Mouse (Mus musculus) cerebellum, postnatal 14 days (tissue): ENCODE data around the gene Slc34a2.
A peak's percentile ranks its signal among the peaks of the same experiment; 100 is the strongest.

Experiments used
- DNase-seq, 2 experiments: peaks; one replicate each; pipeline ENCODE4 v3.0.0; 2021; ENCODE audit warnings: mixed read lengths in 2 of 2

Gene Slc34a2

DNA sequence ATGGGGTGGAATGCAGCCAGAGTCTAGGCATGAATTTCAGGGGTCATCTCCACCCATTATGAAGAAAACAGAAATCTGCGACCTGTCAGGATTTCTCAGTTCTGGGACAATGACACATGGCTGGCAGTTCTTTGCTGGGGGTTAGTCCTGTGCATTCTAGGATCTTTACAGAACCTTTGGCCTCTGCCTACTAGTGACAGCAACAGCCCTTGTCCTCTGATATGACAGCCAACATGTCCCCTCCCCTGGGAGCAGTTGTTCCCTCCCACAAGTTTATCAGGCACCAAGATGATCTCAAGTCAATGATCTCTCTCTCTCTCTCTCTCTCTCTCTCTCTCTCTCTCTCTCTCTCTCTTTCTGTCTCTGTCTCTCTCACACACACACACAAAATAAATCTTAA lies 6.5 kb upstream of the Slc34a2 start:
- no peak for DNase-seq

DNA sequence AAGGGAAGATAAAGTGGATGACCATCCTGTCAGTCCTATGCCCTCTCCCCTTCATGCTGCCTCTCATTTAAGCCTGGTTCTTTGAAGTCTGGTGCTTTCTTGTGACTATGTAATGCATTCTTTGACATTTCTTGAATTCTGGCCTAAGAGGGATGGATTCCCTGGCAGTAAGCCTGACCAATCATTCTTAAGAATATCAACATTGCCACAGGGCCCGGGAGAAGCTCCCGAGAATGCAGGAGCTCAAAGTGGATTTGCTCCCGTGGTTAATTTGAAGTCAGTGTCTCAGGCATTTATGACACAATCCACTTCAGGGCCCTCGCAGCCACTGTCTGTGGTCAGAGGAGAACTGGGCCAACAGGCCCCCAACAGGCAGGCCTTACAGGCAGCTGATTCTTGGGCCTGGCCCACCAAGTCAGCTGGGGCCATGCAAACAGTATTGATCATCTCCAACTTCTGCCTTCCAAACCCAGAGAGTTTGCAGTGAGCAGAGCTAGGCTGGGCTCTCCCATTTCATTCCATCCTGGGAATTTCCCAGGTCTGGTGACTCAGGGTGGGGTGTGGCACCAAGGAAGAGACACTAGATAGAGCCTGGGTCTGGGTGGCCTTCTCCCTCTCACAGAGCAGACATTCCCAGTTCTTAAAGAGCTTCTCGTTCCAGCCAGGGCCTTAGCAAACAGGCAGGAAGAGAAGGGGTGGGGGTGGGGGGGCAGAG lies 4.3 kb downstream of the Slc34a2 start:
- no peak for DNase-seq

DNA sequence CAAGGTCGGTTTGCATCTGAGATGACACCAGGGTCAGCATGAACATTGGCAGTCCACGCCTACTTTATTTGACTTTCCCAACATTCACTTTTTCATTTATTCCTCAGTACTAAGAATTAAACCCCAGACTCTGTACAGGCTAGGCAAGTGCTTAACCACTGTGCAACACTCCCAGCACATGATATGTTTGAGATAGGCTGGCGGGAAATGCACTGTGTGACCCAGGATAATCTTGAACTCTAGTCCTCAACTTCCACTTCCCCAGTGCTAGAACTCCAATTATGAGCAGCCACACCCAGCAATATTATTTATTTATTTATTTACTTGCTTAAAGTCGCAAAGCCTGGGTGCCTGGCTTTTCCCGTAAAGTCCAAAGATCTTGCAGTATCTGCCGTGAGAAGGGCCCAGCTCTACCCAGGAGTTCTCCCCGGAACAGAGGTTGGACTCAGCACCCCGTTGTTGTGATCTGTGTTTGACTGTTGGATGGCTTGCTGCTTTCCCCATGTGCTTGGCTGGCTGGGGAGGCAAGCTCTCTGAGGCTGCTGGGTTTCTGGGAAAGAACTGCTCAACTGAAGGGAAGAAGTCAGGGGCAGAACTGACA lies 5.0 kb downstream of the Slc34a2 start:
- DNase-seq: no peak

DNA sequence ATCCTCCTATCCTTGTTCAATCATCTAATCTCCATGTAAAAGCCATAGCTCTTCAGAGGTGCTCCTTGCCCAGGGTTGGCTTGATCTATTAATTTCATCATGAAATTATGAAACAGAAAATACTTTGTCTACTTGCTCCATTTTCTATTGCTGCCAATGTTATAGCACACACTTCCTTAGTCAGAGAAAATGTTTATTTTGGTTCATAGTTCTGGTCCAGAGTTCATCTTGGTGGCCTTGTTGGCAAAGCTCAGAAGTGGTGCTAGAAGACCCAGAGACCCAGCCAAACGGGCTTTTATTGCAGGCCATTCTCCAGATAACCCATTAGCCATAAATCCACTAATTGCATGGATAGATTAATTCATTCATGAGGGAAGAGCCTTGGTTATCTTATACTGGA lies 5.8 kb downstream of the Slc34a2 start:
- no peak for DNase-seq

DNA sequence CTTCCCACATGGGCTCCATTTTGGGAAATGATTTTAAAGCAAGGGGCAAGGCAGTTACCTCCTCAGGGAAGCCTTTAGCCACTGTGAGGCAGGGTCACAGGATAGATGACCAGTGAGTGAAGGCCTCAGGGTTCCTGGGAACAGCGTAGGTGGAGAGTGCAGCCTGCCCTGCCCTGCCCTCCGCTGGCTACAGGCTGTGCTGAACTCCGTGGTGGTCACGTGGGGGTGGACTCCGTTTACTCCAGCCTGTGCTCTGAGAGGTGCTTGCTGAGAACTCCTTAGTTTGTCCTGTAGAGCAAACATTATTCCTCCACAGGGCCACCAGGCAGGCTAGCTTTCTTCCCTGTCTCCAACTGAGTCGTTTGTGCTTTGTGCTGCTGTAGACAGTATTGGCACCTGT lies 10.1 kb downstream of the Slc34a2 start:
- DNase-seq: peak in 1 of 2 experiments; percentile 22

DNA sequence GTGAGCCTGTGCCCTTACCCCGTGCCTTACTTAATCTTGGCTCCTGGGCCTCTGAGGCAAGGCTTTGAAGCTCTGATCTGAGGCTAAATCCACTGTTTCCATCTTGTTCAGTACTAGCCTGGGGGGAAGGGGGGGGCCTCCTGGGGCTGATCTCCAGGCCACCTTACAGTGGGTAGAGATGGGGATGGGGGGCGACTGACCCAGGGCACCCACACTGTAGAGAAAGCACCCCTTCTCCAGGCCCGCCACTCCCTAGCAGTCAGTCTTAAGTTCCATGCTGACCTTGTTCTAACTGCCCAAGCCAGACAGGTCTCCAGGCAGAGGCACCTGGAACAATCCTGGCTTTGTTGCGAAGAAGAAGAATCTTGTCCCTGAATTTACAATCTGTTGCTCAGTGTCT lies 10.7 kb downstream of the Slc34a2 start:
- DNase-seq: no peak

DNA sequence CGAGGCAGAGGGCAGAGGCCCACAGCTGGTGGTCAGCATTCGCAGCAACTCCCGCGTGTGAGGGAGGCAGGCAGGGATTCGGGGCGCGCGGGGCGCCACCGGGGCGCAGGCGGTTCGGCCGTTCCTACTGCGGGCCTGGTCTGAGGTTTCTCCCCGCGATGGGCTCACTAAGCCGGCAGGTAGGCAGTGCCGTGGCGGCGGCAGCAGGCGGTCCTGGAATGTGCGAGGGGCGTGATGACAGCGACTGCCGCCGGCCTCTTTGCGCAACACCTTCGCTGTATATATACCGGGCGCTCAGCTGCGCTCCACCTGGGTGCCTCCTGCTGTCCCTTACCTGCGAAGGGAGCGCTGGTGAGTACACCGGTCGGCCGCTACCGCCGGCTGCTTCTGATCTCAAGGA lies 11.2 kb downstream of the Slc34a2 start:
- peak; percentile 39 to 46 for DNase-seq

DNA sequence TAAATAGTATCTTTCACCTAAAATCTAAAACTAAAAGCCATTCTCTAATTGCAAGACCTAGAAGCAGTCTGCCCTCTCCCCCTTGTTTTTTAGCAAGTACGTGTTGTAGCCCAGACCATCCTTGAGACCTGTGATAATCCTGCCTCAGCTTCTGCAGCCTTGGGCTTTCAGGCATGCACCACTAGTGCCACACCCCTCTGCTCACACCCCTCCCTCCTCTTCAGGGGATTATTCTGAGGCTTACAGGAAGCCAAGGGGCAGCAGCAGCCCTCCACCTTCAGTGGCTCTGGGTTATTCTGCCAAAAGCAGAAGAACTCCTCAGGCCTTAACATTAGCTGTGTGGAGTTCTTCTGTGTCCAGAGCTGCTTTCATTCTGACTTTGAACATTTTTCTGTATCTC lies 13.1 kb downstream of the Slc34a2 start:
- no peak for DNase-seq

DNA sequence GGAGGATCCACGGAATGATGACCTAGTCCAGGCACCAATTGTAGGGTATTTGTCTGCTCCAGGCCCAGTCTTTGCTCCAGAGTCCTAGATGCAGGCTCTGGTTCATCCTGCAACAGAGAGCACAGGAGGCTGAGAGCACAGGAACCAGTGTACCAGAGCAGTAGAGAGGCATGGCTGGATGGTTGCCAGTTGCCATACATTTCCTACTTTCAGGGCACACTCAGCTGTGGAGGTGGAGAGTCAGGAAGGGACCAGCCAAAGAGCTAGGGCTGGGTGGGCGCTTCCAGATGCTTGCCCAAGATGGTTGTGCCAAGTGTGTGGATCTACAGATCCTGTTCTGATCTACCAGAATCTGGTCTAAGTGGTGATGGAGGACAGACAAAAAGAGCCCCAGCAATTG lies 15.4 kb downstream of the Slc34a2 start:
- DNase-seq: no peak

DNA sequence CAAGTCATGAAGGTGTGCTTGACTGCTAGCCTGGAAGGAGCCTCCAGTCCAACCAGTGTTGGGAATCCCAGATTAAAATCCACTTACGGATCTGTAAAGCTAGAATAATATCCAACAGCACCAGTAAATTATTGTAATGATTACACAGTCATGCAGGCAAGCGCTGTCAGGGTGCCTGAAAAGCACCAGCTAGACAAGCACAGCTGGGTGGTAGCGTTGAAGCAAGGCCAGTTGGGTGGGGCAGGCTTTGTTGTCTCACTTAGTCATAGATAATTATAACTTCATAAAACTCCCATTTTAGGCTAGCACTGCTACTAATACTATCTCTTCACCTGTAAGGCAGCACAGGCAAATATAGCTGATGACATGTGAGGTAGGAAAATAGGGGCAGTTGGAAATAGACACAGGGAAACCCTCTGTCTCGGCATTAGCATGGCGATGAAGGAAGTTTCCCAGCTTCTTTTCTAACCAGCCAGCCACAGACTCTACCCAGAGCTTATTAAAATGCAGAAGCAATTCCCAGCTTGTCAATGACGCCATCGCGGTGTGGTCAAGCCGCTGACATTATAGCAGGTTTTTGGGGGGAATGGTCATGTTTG lies 23.8 kb downstream of the Slc34a2 start:
- DNase-seq: no peak

DNA sequence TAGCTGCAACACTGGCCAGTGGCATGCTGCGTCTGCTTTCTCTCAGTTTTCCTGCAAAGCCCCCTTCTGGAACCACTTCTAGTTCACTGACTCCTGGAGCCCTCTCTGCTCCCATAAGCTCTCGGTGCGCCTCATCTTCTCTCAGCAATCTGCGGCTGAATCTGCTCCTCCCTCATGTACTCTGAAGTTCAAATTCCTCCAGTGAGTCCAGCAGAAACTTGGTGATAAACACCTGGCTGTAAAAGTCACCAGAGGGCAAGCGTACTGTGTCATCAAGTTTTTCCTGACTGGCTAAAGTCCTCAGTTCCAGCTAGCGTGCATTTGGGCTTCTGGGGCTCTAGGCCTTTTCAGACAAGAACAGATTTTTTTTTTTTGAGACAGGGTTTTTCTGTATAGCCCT lies 36.7 kb downstream of the Slc34a2 start:
- DNase-seq: no peak

DNA sequence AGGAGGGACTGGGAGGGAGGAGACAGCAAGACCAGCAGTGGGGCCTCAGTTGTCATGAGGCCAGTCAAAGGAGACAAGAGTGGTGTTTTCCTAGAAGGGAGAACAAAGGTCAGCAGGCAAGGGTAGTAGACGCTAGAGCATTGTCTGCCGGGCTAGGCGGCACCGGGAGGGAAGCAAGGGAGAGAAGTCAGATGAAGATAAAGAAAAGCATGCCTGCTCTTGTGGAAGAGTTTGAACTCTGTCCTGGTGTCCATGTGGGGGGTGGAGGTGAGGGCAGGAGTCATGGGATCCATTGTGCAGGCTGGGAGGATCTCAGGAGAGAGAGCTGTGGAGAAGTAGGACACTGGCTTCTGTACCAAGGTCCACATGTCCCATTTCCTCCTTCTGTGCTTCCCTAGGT lies 40.6 kb downstream of the Slc34a2 start:
- DNase-seq: no peak

DNA sequence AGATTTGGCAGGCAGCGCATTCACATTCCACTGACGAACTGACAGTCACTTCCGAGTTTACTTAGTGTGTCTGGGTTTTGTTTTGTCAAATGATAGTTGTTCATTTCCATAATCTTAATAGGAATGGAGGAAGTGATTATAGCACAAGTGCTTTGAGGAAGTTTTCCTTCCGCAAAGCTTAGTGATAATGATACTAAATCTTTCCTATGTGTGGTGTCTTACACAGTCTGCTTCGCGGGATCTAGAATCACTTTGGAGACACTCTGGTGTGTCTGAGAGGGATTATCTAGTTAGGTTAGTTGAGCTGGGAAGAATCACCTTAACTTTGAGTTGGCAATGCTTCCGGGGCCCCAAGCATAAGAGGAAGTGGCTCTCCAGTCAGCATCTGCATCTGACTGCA lies 49.6 kb downstream of the Slc34a2 start:
- no peak for DNase-seq

DNA sequence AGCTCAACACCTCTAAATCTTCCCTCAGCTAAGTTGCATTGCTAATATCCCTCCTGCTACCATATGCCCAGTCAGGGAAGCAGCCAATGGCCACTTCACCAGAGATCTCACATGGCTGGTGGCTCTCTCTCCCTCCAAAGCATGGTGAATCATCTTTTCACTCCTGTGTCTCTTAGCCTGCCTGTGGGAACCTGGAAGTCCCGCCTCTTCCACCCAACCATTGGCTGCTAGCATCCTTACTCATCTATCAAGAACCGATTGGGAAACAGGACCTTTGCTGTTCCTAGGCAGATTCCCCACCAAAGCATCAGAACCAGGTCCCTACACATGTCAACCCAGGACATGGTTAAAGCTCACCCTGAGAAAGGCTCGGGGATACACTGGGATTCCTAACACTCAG lies 53.5 kb downstream of the Slc34a2 start:
- DNase-seq: no peak

DNA sequence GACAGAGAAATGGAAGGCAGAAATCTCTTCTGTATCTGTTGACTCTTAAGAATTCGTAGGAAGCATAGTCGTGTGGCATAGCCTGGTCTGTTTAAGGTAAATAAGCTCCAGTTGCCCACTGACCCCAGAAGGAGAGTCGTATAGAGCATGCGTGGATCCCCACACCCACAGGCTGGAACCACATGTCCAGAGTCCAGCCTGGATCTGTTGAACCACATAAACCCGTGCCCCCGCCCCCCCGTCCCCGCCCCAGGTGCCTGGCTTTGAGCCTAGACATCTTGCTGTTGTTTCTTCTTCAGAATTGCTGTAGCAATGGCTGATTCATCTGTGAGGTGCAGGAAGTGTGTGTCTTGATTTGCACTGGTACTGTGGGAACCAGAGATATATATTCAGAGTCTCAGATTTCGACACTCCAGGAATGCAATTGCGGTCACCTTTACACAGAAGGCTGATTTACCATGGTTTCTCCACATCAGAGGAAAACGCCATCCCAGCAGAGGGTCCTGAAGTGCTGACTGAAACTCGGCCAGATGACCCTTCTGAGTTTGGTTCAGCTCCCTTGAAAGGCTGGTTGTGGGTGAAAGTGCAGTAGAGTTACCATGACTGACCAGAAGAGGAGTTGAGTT lies 64.1 kb downstream of the Slc34a2 start:
- DNase-seq: peak; percentile 31 to 51

DNA sequence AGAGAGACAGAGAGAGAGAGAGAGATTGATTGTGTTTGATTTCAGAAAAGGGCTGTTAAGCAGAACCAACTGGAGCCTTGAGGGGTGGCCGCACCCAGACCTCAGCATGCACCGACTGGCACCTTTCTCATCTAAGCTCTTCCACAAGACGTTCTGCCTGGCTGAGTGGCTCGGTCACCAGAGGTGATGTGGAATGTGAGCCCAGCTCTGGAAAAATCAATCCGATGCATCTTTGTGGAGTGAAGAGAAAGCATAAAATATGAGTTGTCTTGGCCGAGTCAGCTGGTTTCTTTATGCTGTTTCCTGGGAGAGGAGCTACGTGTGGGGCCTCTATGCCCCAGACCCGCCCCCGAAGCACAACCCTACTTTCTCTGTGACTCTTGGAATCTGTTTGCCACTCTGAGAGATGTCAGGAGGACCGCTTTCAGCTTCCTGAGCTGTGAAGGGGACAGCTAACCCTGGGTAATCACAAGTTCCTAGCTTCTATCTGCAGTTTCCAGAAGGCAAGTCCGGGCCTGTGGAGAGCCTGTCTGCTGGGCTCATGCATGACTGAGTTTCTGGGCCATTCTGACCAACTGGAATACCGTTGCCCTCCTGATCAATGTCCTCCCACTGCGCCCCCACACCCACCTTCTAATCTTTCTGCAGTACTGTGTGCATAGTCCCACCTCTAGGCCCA lies 66.4 kb downstream of the Slc34a2 start:
- peak; percentile 70 to 73 for DNase-seq

DNA sequence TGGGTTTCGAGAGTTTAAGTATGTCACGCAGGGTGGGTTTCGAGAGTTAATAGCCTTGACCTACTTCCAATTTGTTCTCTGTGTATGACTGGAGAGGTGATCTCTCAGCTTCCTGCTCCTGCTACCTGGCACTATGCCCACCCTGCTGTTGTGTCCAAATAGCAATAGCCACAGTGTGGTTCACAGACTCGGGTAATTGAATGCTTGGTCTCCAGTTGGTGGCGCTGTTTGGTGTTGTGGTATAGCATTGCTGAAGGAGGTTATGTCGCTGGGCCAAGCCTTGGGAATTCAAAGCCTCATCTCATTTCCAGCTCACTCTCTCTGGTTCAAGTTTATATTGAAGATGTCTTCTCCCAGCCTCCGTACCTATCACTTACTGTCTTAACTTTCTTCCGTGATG lies 67.8 kb downstream of the Slc34a2 start:
- DNase-seq: peak; percentile 91 to 98

DNA sequence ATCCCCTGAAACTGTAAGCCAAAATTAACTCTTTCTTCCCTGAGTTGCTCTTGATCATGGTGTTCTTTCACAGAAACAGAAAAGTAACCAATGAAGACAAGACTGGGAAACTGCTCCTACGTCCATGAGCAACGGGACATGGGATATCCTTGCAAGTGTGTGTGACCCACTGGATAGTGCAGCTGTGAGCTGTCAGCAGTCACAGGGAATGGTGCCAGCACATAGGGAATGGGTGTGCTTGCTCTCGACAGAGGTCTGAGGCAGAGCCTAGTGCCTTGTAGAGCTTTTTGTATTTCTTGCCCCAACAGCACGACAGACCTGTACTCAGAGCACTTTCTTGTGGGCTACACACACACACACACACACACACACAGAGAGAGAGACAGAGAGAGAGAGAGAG lies 68.2 kb downstream of the Slc34a2 start:
- DNase-seq: peak in 1 of 2 experiments; percentile 40

DNA sequence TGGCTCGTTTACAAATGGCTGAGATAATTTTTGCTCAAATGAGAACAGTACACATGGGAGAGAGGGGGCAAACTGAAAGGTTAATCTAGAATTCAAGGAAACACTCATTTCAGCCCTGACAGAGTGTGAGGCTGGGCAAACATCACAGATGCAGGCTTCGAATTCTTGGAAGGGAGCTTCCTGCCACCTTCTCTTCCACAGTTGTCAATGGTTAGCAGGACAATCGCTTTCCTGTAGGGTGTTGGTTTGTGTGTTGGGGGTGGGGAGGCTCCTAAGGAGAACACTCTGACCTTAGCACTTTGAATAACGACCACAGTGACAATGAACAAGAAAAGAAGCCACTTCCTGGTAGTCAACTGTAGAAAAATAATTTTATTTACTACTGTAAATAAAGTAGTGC lies 68.8 kb downstream of the Slc34a2 start:
- no peak for DNase-seq

DNA sequence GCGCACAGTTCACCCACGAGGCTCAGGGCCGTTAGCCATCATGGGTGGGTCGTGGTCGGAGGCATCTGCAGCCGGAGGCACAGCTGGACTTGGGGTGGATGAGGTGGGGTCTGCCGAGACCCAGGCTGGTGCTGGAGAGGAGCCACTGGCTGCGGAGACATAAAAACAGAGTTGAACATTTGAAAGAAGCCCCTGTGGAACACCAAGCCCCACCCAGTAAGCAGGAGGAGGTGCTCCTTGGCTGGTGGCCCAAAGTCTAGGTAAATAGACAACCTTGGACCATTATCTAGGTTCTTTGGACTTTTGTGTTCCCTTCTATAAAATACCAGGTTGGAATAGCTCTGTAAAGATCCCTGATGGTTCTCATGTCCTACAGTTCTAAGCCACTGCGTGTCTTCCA lies 70.1 kb downstream of the Slc34a2 start:
- DNase-seq: no peak

DNA sequence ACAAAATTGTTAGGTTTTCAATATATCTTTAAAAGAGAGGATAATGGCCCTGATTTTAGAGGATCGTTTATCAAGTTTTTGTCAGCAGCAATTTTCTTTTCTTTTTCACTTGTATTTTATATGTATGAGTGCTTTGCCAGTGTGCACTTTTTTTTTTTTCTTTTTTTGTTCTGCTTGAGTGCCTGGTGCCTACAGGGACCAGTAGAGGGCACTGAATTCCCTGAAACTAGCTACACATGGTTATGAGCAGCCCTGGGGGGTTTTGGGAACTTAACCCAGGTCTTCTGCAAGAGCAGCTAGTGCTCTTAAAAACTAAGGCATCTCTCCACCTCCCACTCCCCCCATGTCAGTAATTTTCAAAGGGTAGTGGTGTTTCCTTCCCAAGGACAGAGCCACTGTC lies 70.8 kb downstream of the Slc34a2 start:
- no peak for DNase-seq

DNA sequence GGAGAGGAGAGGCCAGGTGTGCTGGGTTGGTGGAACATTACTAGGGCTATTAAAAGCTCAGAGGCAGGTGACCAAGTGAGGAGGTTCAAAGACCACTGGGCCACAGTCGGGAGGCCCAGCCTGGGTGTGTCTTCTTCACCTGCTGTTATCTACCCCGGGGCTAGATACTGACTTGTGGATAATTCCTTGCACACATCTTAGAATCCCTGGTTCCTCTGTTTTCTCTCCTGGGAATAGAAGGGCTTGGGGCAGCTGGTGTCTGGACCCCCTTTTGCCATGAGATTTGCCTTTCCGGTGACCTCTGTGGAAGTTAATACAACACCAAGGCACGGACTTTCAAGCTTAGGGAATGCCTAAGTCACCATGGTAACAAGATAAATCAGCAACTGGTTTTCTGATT lies 72.3 kb downstream of the Slc34a2 start:
- DNase-seq: no peak

DNA sequence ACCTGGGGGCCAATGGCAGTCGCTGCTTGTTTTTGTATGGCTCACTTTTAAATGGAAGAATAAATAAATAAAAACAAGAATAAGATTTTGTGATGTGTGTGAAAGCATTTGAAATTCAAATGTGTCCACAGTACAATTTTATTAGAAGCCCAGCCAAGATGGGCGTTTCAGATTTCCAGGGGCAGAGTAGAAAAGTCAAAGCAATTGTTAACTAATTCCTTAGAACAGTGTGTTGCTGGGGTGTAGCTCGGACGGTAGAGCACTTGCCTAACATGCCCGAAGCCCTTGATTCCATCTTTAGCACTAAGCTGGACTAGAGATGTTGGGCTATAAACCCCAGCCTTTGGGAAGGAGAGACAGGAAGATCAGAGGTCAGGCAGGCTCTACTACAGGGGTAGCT lies 73.2 kb downstream of the Slc34a2 start:
- DNase-seq: no peak

DNA sequence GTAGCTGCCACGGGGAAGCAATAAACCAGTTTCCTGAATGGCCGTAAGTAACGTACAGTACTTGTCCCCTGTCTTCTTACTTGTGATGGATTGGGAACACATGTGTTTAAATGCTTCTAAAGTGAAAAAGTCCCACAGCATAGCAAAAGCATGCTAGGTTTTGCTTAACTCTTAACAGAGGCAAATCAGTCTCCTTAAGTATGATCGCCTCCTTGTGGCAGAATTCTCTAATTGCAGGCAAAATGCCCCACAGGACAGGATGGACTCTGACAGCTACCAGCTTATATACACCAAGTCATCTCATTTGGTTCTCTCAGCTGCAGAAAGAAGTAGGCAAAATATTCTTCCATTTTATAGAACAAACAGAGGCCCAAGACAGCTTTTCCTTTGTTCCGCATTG lies 75.1 kb downstream of the Slc34a2 start:
- DNase-seq: no peak
